Mouse (Mus musculus) urinary bladder, postnatal 0 days (tissue): ENCODE measurements around the gene Map9. TPM values are rescaled to one million over a fixed set of nuclear protein-coding genes. Genes with fewer than 3 reads are reported as not detected.

Experiments
- polyA plus RNA-seq: library from polyadenylated mRNA; unstranded; fragments of >200 nt; fragmentation: Nextera tagmentation; extraction: Ambion mirVana; gene quantifications from 2 replicates; pipeline ENCODE4 v1.2.1, GENCODE M21; 2015

The Map9 gene
- 2.6 TPM in 2 replicates for polyA plus RNA-seq

GRCm38 (mm10) chr3:82357797-82358524 lies at the start of gene Map9:
Map9 (plus strand) TSS chr3:82358044.

Other genes starting within 250 kb of the Map9 start
- 14.7 and 17.7 TPM in 2 replicates for gene Gucy1a1, start 212.3 kb upstream of the Map9 start, polyA plus RNA-seq
- 0.17 and 0.22 TPM in 2 replicates for gene Npy2r, start 190.0 kb downstream of the Map9 start, polyA plus RNA-seq